Mouse (Mus musculus): ENCODE data around the gene Uba2.

DNA sequence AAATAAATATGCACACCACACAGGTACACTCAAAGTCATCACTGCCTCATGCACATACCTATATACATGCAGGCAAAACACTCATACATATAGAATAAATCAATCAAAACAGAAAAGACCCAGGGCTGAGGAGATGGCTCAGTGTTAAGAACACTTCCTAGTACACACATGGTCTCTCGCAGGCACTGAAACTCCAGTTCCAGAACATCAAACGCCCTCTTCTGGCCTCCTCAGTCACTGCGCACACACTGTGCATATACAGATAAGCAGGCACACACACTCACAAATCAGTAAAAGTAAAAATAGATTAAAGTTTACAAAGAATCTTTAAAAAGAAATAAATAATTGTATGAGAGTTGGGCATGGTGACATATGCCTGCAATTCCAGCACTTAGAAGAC lies 43.1 kb downstream of the Uba2 start:
- TF ChIP-seq CTCF (IDR thresholded peaks at IDR 0.05; ENCODE audit: low read depth) (peak; percentile 21; the same call in 1 of the 2 replicates), EP300 (optimal IDR thresholded peaks at IDR 0.05) (no peak)

All from stomach, postnatal 0 days (tissue).